Mouse (Mus musculus) intestine, postnatal 0 days (tissue): Measurements from ENCODE around the gene Tshz2. TPM values are rescaled to one million over a fixed set of nuclear protein-coding genes. Genes with fewer than 3 reads are reported as not detected.

Source experiments
- ATAC-seq: fragments of 200-750 bp; cut with Nextera tagmentation; 2 replicates; pipeline ENCODE4 v1.8.0; 2017; ENCODE audit warnings: mild to moderate bottlenecking, moderate TSS enrichment, moderate library complexity
- H3K27ac ChIP-seq: fragments of 300-500 bp; sonication (generic); 2 replicates; pipeline ENCODE4 v1.5.1; 2014; ENCODE audit warnings: mild to moderate bottlenecking, low read depth, low read length, moderate library complexity
- H3K27me3 ChIP-seq: fragments of 300-500 bp; sonication (generic); replicated peaks from 2 replicates; pipeline ENCODE4 v1.6.1; 2014; ENCODE audit warnings: low read length, mixed read lengths; ENCODE audit not compliant: control insufficient read depth, insufficient read depth
- H3K36me3 ChIP-seq: fragments of 300-500 bp; sonication (generic); 2 replicates; pipeline ENCODE4 v1.6.1; 2014; ENCODE audit warnings: mild to moderate bottlenecking, moderate library complexity; ENCODE audit not compliant: control insufficient read depth, insufficient read depth
- H3K4me1 ChIP-seq: fragments of 300-500 bp; sonication (generic); replicated peaks from 2 replicates; pipeline ENCODE4 v1.6.1; 2014; ENCODE audit warnings: antibody characterized with exemption, low read length, mixed read lengths; ENCODE audit not compliant: control insufficient read depth, insufficient read depth
- H3K4me2 ChIP-seq: fragments of 300-500 bp; sonication (generic); replicated peaks from 2 replicates; pipeline ENCODE4 v1.6.1; 2014; ENCODE audit warnings: low read depth, mild to moderate bottlenecking, moderate library complexity
- H3K4me3 ChIP-seq: fragments of 300-500 bp; sonication (generic); 2 replicates; pipeline ENCODE4 v1.5.1; 2014; ENCODE audit warnings: low read depth, low read length
- H3K9ac ChIP-seq: fragments of 300-500 bp; sonication (generic); 2 replicates; pipeline ENCODE4 v1.6.1; 2014; ENCODE audit warnings: mild to moderate bottlenecking, low read depth, low read length
- H3K9me3 ChIP-seq: fragments of 300-500 bp; sonication (generic); 2 replicates; pipeline ENCODE4 v1.6.1; 2016; ENCODE audit warnings: mixed run types; ENCODE audit not compliant: control insufficient read depth
- CTCF ChIP-seq: sonication (generic); IDR thresholded peaks from 2 replicates; pipeline ENCODE4 v1.5.1; 2016; ENCODE audit warnings: low read depth, mild to moderate bottlenecking, control low read depth, antibody characterized with exemption, moderate library complexity
- WGBS: fragments of 180-500 bp; shearing (Covaris S2); extraction: QIAGEN DNeasy Blood & Tissue Kit; methylation state at CpG from one replicate; pipeline ENCODE4 v1.1.7; 2014; 5-methylcytosine and 5-hydroxymethylcytosine counted together
- polyA plus RNA-seq: library from polyadenylated mRNA; unstranded; fragments of >200 nt; fragmentation: Nextera tagmentation; extraction: Ambion mirVana; gene quantifications from 2 replicates; pipeline ENCODE4 v1.2.1, GENCODE M21; 2015

The Tshz2 gene
- polyA plus RNA-seq, 1 experiment from 2014 or later = 6.3 TPM

- no peaks in the 10 kb centered on the region for H3K36me3 ChIP-seq
- no peaks in the 10 kb centered on the region for H3K9me3 ChIP-seq
- TF ChIP-seq CTCF = no peak
- 78% methylated on average over 13 of the region's 13 CpGs for WGBS
- H3K4me1 ChIP-seq = no peaks in the 10 kb centered on the region
- no peak overlapping the region for H3K4me2 ChIP-seq
- no peaks in the 10 kb centered on the region for H3K27me3 ChIP-seq
- no peak for ATAC-seq
- H3K27ac ChIP-seq = no peak overlapping the region
- no peak overlapping the region for H3K4me3 ChIP-seq
- H3K9ac ChIP-seq = no peak overlapping the region
Measured at GRCm38 (mm10) chr2:169606901-169607678, 25.7 kb upstream of the Tshz2 start.

GRCm38 (mm10) chr2:169607787-169608186 is 25.0 kb upstream of the Tshz2 start:
- Histone ChIP-seq H3K4me3 (no peak overlapping the region), H3K4me1 (no peaks in the 10 kb centered on the region), H3K9me3 (no peaks in the 10 kb centered on the region), H3K27me3 (no peaks in the 10 kb centered on the region), H3K27ac (no peak overlapping the region), H3K4me2 (no peak overlapping the region), H3K9ac (no peak overlapping the region), H3K36me3 (no peaks in the 10 kb centered on the region)
- TF ChIP-seq CTCF = no peak
- 14% methylated on average over 2 of the region's 2 CpGs for WGBS
- no peak for ATAC-seq

GRCm38 (mm10) chr2:169609956-169610355 is 22.9 kb upstream of the Tshz2 start:
- H3K4me3 ChIP-seq = no peak overlapping the region
- no peaks in the 10 kb centered on the region for H3K4me1 ChIP-seq
- H3K9me3 ChIP-seq = no peaks in the 10 kb centered on the region
- TF ChIP-seq CTCF = no peak
- no peaks in the 10 kb centered on the region for H3K36me3 ChIP-seq
- H3K27me3 ChIP-seq = no peaks in the 10 kb centered on the region
- no peak overlapping the region for H3K9ac ChIP-seq
- H3K4me2 ChIP-seq = no peak overlapping the region
- 67% methylated on average over 13 of the region's 13 CpGs for WGBS
- no peak for ATAC-seq
- no peak overlapping the region for H3K27ac ChIP-seq

GRCm38 (mm10) chr2:169610882-169611281 is 21.9 kb upstream of the Tshz2 start:
- 44% methylated on average over 8 of the region's 8 CpGs for WGBS
- Histone ChIP-seq H3K27me3 (no peaks in the 10 kb centered on the region), H3K9me3 (no peaks in the 10 kb centered on the region), H3K4me1 (no peaks in the 10 kb centered on the region), H3K9ac (no peak overlapping the region), H3K36me3 (no peaks in the 10 kb centered on the region), H3K27ac (no peak overlapping the region), H3K4me2 (no peak overlapping the region), H3K4me3 (no peak overlapping the region)
- ATAC-seq = no peak
- no peak for TF ChIP-seq CTCF

DNA sequence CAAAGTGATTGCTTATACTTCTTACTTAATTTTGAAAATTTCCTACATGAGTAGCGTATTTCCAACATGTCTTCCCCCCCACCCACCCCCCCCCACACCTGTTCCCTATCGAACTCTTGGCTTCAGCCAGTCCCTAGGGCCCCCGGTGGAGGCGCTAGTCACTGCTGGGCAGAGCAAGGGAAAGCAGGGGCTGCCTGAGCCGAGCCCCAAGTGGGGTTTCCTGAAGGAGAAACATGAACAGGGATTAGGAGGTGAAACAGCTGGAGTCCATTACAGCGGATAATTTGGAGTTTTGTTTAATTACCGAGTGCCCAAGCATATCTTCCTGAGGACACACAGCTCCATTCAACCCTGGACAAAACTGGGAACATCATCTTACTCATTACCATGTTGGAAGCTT is 21.3 kb upstream of the Tshz2 start:
- no peak overlapping the region for H3K4me3 ChIP-seq
- H3K27ac ChIP-seq = no peak overlapping the region
- H3K4me2 ChIP-seq = no peak overlapping the region
- WGBS = 52% methylated on average over 7 of the region's 7 CpGs
- no peaks in the 10 kb centered on the region for H3K36me3 ChIP-seq
- no peak for ATAC-seq
- no peaks in the 10 kb centered on the region for H3K27me3 ChIP-seq
- no peak for TF ChIP-seq CTCF
- H3K9me3 ChIP-seq = no peaks in the 10 kb centered on the region
- no peaks in the 10 kb centered on the region for H3K4me1 ChIP-seq
- no peak overlapping the region for H3K9ac ChIP-seq

GRCm38 (mm10) chr2:169614683-169615082 is 18.1 kb upstream of the Tshz2 start:
- Histone ChIP-seq H3K4me2 (no peak overlapping the region), H3K4me3 (no peak overlapping the region), H3K36me3 (no peaks in the 10 kb centered on the region), H3K9ac (no peak overlapping the region), H3K27me3 (no peaks in the 10 kb centered on the region), H3K27ac (no peak overlapping the region), H3K4me1 (no peaks in the 10 kb centered on the region), H3K9me3 (no peaks in the 10 kb centered on the region)
- TF ChIP-seq CTCF = no peak
- ATAC-seq = no peak
- WGBS = 59% methylated on average over 4 of the region's 4 CpGs

DNA sequence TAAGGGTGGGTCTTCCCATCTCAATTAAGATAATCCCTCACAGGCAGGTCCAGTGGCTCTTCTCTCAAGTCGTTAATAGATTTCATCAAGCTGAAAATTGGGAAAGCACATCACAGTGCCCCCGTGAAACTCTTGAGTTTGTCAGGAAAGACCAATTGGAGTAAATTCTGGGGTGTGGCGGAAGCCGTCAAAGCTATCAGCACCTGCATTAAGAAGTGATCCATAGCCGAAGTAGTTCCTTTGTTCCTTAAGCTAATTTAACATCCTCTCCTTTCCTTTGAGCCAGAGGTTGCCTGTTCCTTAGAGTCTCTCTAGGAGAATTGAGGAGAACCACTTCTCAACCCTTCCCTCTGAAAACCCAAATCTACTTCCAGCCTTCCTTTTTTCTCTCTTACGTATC is 16.8 kb upstream of the Tshz2 start:
- Histone ChIP-seq H3K9me3 (no peaks in the 10 kb centered on the region), H3K4me1 (no peaks in the 10 kb centered on the region), H3K27ac (no peak overlapping the region), H3K4me2 (no peak overlapping the region), H3K36me3 (no peaks in the 10 kb centered on the region), H3K4me3 (no peak overlapping the region), H3K9ac (no peak overlapping the region), H3K27me3 (no peaks in the 10 kb centered on the region)
- WGBS = 74% methylated on average over 6 of the region's 6 CpGs
- ATAC-seq = no peak
- TF ChIP-seq CTCF = no peak
